In the genomic region with DNA sequence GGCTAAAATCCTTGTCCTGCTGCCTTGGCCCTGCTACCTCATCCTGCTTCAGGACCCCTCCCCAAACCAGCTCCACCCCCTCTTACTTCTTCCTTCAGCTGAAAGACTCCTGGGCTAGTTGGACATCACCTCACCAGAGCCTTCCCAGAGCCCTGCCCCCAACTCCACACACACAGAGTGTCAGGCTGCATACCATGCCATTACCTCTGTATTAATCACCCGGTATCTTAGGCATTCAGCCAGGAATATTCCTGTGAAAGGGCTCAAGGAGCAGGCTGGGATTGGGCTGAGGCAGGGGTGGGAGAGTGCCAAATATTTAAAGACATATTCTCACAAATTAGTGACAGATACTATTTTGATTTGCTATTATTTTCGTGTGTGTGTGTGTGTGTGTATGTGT, we compare ENCODE assay signal across 23 mouse cellular contexts. TPM values are rescaled to one million over a fixed set of nuclear protein-coding genes. Genes with fewer than 3 reads are reported as not detected.
A peak's percentile ranks its signal among the peaks of the same experiment; 100 is the strongest.
DNase-seq lines count a peak whose midpoint lies in the region; ATAC-seq and TF ChIP-seq lines count a peak whose summit lies in the region.
"Had no signal": no experiment of that assay in that cellular context is flagged by ENCODE, and none has a peak within 500 bp of the region (broad histone marks: within the 10 kb centered on the region; RNA-seq: fewer than 3 reads in every experiment).

No protein-coding gene starts in this region.

- no peak for ATAC-seq in embryonic facial prominence, embryonic 13.5 days (ENCODE audit: insufficient number of reproducible peaks, insufficient read depth, low FRiP score, low TSS enrichment, low read depth)
- no peak for ATAC-seq in kidney, embryonic 16.5 days (ENCODE audit: low FRiP score, low TSS enrichment)
- no peak for ATAC-seq in kidney, embryonic 14.5 days (ENCODE audit: low FRiP score, low TSS enrichment)
- no peak for ATAC-seq in frontal cortex, adult (ENCODE audit: low TSS enrichment)
- no peak for ATAC-seq in intestine, postnatal 0 days
- ATAC-seq: activated CD4-positive, CD25-positive, alpha-beta regulatory T cell, adult 4 months; forebrain, embryonic 13.5 days; liver, embryonic 12.5 days had no signal

- no peak overlapping the region for H3K4me2 ChIP-seq in embryonic facial prominence, embryonic 13.5 days
- H3K4me2 ChIP-seq in kidney, embryonic 16.5 days (replicated peaks; ENCODE audit: low read depth, low read length), result no peak overlapping the region
- H3K4me2 ChIP-seq in kidney, embryonic 14.5 days (replicated peaks; ENCODE audit: low read depth, low read length), result no peak overlapping the region
- H3K4me2 ChIP-seq in intestine, postnatal 0 days (replicated peaks; ENCODE audit: low read depth), result no peak overlapping the region
- H3K4me2 ChIP-seq: forebrain, embryonic 13.5 days; heart, embryonic 15.5 days; liver, embryonic 12.5 days; midbrain, embryonic 11.5 days; neural tube, embryonic 13.5 days had no signal

- H3K4me1 ChIP-seq in embryonic facial prominence, embryonic 13.5 days, result peaks cover 23% of the 10 kb centered on the region
- peaks cover 31% of the 10 kb centered on the region for H3K4me1 ChIP-seq in embryonic facial prominence, embryonic 10.5 days
- peaks cover 28% of the 10 kb centered on the region for H3K4me1 ChIP-seq in kidney, embryonic 16.5 days (ENCODE audit: insufficient read depth, low read length)
- H3K4me1 ChIP-seq in kidney, embryonic 14.5 days (ENCODE audit: control insufficient read depth, insufficient read depth, low read length), result peaks cover 14% of the 10 kb centered on the region; the same call in 1 of the 2 replicates
- no peaks in the 10 kb centered on the region for H3K4me1 ChIP-seq in intestine, postnatal 0 days (replicated peaks; ENCODE audit: control insufficient read depth, insufficient read depth, low read length)

- H3K27me3 ChIP-seq in embryonic facial prominence, embryonic 13.5 days, result no peaks in the 10 kb centered on the region
- H3K27me3 ChIP-seq in embryonic facial prominence, embryonic 10.5 days (replicated peaks; ENCODE audit: low read depth, poor library complexity, severe bottlenecking), result no peaks in the 10 kb centered on the region
- no peaks in the 10 kb centered on the region for H3K27me3 ChIP-seq in kidney, embryonic 16.5 days (ENCODE audit: insufficient read depth, low read length)
- no peaks in the 10 kb centered on the region for H3K27me3 ChIP-seq in kidney, embryonic 14.5 days (ENCODE audit: control insufficient read depth, insufficient read depth, low read length)
- no peaks in the 10 kb centered on the region for H3K27me3 ChIP-seq in intestine, postnatal 0 days (replicated peaks; ENCODE audit: control insufficient read depth, insufficient read depth, low read length)
- H3K27me3 ChIP-seq: CH12.LX; forebrain, embryonic 13.5 days; heart, embryonic 15.5 days; neural tube, embryonic 13.5 days had no signal

- H3K4me3 ChIP-seq in embryonic facial prominence, embryonic 13.5 days, result no peak overlapping the region
- H3K4me3 ChIP-seq in embryonic facial prominence, embryonic 10.5 days, result no peak overlapping the region
- H3K4me3 ChIP-seq in kidney, embryonic 16.5 days (ENCODE audit: low read length), result no peak overlapping the region
- no peak overlapping the region for H3K4me3 ChIP-seq in kidney, embryonic 14.5 days (ENCODE audit: low read length)
- H3K4me3 ChIP-seq in intestine, postnatal 0 days (ENCODE audit: low read depth, low read length), result no peak overlapping the region
- H3K4me3 ChIP-seq: forebrain, embryonic 13.5 days; heart, embryonic 15.5 days; liver, embryonic 12.5 days; neural tube, embryonic 13.5 days had no signal

- H3K9ac ChIP-seq in embryonic facial prominence, embryonic 13.5 days, result no peak overlapping the region; the same call in 1 of the 2 replicates
- H3K9ac ChIP-seq in kidney, embryonic 16.5 days (replicated peaks; ENCODE audit: low read length), result no peak overlapping the region
- no peak overlapping the region for H3K9ac ChIP-seq in kidney, embryonic 14.5 days (ENCODE audit: low read depth, low read length)
- no peak overlapping the region for H3K9ac ChIP-seq in intestine, postnatal 0 days (ENCODE audit: low read depth, low read length)
- H3K9ac ChIP-seq: forebrain, embryonic 13.5 days; heart, embryonic 15.5 days; liver, embryonic 12.5 days; neural tube, embryonic 13.5 days had no signal

- TF ChIP-seq CTCF in intestine, postnatal 0 days (IDR thresholded peaks at IDR 0.05; ENCODE audit: low read depth), result no peak

- H3K27ac ChIP-seq in embryonic facial prominence, embryonic 13.5 days, result 0 out of 2 replicates have a peak overlapping the region, but pooled peaks have one; percentile 22
- no peak overlapping the region for H3K27ac ChIP-seq in embryonic facial prominence, embryonic 10.5 days (replicated peaks)
- H3K27ac ChIP-seq in kidney, embryonic 16.5 days (ENCODE audit: low read length), result 0 out of 2 replicates have a peak overlapping the region, but pooled peaks have one; percentile 3
- no peak overlapping the region for H3K27ac ChIP-seq in kidney, embryonic 14.5 days (ENCODE audit: low read depth, low read length)
- H3K27ac ChIP-seq in intestine, postnatal 0 days (ENCODE audit: low read depth, low read length), result no peak overlapping the region
- H3K27ac ChIP-seq: forebrain, embryonic 13.5 days; heart, embryonic 15.5 days; liver, embryonic 12.5 days; neural tube, embryonic 13.5 days had no signal

- WGBS in embryonic facial prominence, embryonic 13.5 days, result 43% methylated on average over 2 of the region's 2 CpGs
- WGBS in embryonic facial prominence, embryonic 10.5 days, result 59% methylated on average over 2 of the region's 2 CpGs
- 49% methylated on average over 2 of the region's 2 CpGs for WGBS in kidney, embryonic 16.5 days
- WGBS in kidney, embryonic 14.5 days, result 34% methylated on average over 2 of the region's 2 CpGs
- 58% methylated on average over 2 of the region's 2 CpGs for WGBS in intestine, postnatal 0 days

- no peak for DNase-seq in embryonic facial prominence, embryonic 10.5 days (ENCODE audit: low spot score)
- DNase-seq in 3134 (ENCODE audit: extremely low read depth, insufficient read length, low spot score), result peak; percentile 60
- peak; percentile 64 for DNase-seq in kidney, postnatal 10 days
- DNase-seq: adrenal gland, postnatal 36 days; cerebellum, adult 9-11 months; embryo, embryonic 11 days; gastrocnemius, postnatal 36 days; layer of hippocampus, postnatal 36 days; left cerebral cortex, postnatal 4 days; right cerebral cortex, postnatal 25 days had no signal

- H3K9me3 ChIP-seq in embryonic facial prominence, embryonic 13.5 days, result no peaks in the 10 kb centered on the region
- no peaks in the 10 kb centered on the region for H3K9me3 ChIP-seq in embryonic facial prominence, embryonic 10.5 days
- no peaks in the 10 kb centered on the region for H3K9me3 ChIP-seq in kidney, embryonic 16.5 days (ENCODE audit: low read length)
- H3K9me3 ChIP-seq in kidney, embryonic 14.5 days (ENCODE audit: control insufficient read depth, low read length), result no peaks in the 10 kb centered on the region
- no peaks in the 10 kb centered on the region for H3K9me3 ChIP-seq in intestine, postnatal 0 days (ENCODE audit: control insufficient read depth)
- H3K9me3 ChIP-seq: forebrain, embryonic 13.5 days; heart, embryonic 15.5 days; liver, embryonic 12.5 days; neural tube, embryonic 13.5 days had no signal

- H3K36me3 ChIP-seq in embryonic facial prominence, embryonic 13.5 days, result no peaks in the 10 kb centered on the region
- no peaks in the 10 kb centered on the region for H3K36me3 ChIP-seq in embryonic facial prominence, embryonic 10.5 days (replicated peaks)
- H3K36me3 ChIP-seq in kidney, embryonic 16.5 days (ENCODE audit: insufficient read depth, low read length), result no peaks in the 10 kb centered on the region
- no peaks in the 10 kb centered on the region for H3K36me3 ChIP-seq in kidney, embryonic 14.5 days (ENCODE audit: control insufficient read depth, insufficient read depth, low read length)
- no peaks in the 10 kb centered on the region for H3K36me3 ChIP-seq in intestine, postnatal 0 days (ENCODE audit: control insufficient read depth, insufficient read depth)
- H3K36me3 ChIP-seq: heart, embryonic 15.5 days; liver, embryonic 12.5 days; neural tube, embryonic 13.5 days had no signal

RNA-seq across cellular contexts. Expression of gene Ssh1, which starts 2.8 kb away (rescaled TPM):
- polyA plus RNA-seq in embryonic facial prominence, embryonic 13.5 days (2015; fragmentation: Nextera tagmentation; extraction: Ambion mirVana), result 14.2 and 18.8 TPM in 2 replicates
- polyA plus RNA-seq in embryonic facial prominence, embryonic 10.5 days (2016; fragmentation: Nextera tagmentation; extraction: Ambion mirVana), result 15.6 and 17.9 TPM in 2 replicates
- 15.0 and 16.7 TPM in 2 replicates for polyA plus RNA-seq in kidney, embryonic 16.5 days (2015; fragmentation: Nextera tagmentation; extraction: Ambion mirVana)
- polyA plus RNA-seq in kidney, embryonic 14.5 days (2014; fragmentation: Nextera tagmentation; extraction: Ambion mirVana), result 18.5 and 28.2 TPM in 2 replicates
- polyA plus RNA-seq in intestine, postnatal 0 days (2015; fragmentation: Nextera tagmentation; extraction: Ambion mirVana), result 5.1 TPM in 2 replicates

RNA-seq across cellular contexts. Expression of gene Dao, which starts 7.0 kb away (rescaled TPM):
- not detected in 2 replicates for polyA plus RNA-seq in embryonic facial prominence, embryonic 13.5 days (2015; fragmentation: Nextera tagmentation; extraction: Ambion mirVana)
- polyA plus RNA-seq in embryonic facial prominence, embryonic 10.5 days (2016; fragmentation: Nextera tagmentation; extraction: Ambion mirVana), result not detected in 2 replicates
- 20.4 and 22.5 TPM in 2 replicates for polyA plus RNA-seq in kidney, embryonic 16.5 days (2015; fragmentation: Nextera tagmentation; extraction: Ambion mirVana)
- 6.0 and 7.7 TPM in 2 replicates for polyA plus RNA-seq in kidney, embryonic 14.5 days (2014; fragmentation: Nextera tagmentation; extraction: Ambion mirVana)
- polyA plus RNA-seq in intestine, postnatal 0 days (2015; fragmentation: Nextera tagmentation; extraction: Ambion mirVana), result 18.2 and 23.2 TPM in 2 replicates
- polyA plus RNA-seq: forebrain, embryonic 13.5 days; heart, embryonic 15.5 days; liver, embryonic 12.5 days; midbrain, embryonic 11.5 days; neural tube, embryonic 13.5 days; urinary bladder, adult 2 months had no signal

Comparison
In these comparisons a context has a peak if more than half of its experiments do, and no peak if none do; other contexts are left out.
1. H3K27ac ChIP-seq: peak in embryonic facial prominence, embryonic 13.5 days (single experiment) and kidney, embryonic 16.5 days (single experiment); none in embryonic facial prominence, embryonic 10.5 days (single experiment), kidney, embryonic 14.5 days (single experiment) and intestine, postnatal 0 days (single experiment).